Mouse (Mus musculus) embryonic facial prominence, embryonic 10.5 days (tissue): ENCODE results near the gene Myo10. TPM values are rescaled to one million over a fixed set of nuclear protein-coding genes. Genes with fewer than 3 reads are reported as not detected.

Source experiments
- DNase-seq: peaks from one replicate; pipeline ENCODE4 v3.0.0-alpha.2; 2017; ENCODE audit warnings: low spot score
- H3K27ac ChIP-seq: fragments of 300-500 bp; sonication (generic); replicated peaks from 2 replicates; pipeline ENCODE4 v1.5.1; 2016; ENCODE audit warnings: mild to moderate bottlenecking
- H3K27me3 ChIP-seq: fragments of 300-500 bp; sonication (generic); replicated peaks from 2 replicates; pipeline ENCODE4 v1.6.1; 2016; ENCODE audit warnings: low read depth, mild to moderate bottlenecking; ENCODE audit not compliant: poor library complexity, severe bottlenecking
- H3K36me3 ChIP-seq: fragments of 300-500 bp; sonication (generic); replicated peaks from 2 replicates; pipeline ENCODE4 v1.6.1; 2016; ENCODE audit warnings: mild to moderate bottlenecking, moderate library complexity
- H3K4me1 ChIP-seq: fragments of 300-500 bp; sonication (generic); 2 replicates; pipeline ENCODE4 v1.6.1; 2016
- H3K4me3 ChIP-seq: fragments of 300-500 bp; sonication (generic); 2 replicates; pipeline ENCODE4 v1.5.1; 2016; ENCODE audit warnings: mild to moderate bottlenecking, moderate library complexity
- H3K9me3 ChIP-seq: fragments of 300-500 bp; sonication (generic); 2 replicates; pipeline ENCODE4 v1.6.1; 2016; ENCODE audit warnings: mild to moderate bottlenecking
- WGBS: fragments of 180-500 bp; shearing (Covaris S2); methylation state at CpG from one replicate; pipeline ENCODE4 v1.1.7; 2016; 5-methylcytosine and 5-hydroxymethylcytosine counted together
- polyA plus RNA-seq: library from polyadenylated mRNA; unstranded; fragments of >200 nt; fragmentation: Nextera tagmentation; extraction: Ambion mirVana; gene quantifications from 2 replicates; pipeline ENCODE4 v1.2.1, GENCODE M21; 2016

The Myo10 gene
- polyA plus RNA-seq, 1 experiment from 2014 or later = 44.2 TPM

DNA sequence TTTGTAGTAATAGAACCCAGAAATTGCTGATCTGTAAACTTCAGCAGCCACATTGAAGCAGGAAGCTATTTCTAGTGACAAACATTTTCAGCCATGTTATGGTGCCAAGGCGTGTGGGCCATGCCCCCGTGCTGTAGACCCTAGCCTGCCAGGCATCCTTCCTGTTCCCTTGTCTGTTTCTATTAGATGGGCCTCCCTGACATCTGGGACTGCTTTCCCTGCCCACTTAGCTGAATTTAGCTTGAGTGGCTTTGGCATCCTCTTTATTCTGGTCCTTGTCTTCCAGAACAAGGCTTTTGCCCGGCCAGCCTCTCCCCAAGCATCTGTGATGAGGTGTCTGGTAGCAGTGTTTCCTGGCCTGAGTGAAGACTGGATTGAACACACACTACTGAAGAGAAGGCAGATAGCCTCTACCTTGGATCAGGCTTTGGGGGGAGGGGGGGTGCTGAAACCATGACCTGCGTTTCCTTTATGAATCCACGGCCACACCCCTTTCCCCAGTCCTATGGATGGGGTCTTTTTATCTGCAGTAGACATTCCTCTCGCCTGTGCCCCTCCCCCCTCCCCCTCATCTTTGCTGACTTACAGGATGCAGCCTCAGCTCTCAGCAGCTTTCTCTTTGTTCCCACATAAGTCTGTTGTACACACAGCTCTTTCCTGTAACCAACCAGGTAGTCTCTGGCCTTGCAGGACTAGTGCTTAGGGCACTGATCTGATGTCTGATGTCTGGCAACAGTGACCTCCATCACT, 51.1 kb downstream of the Myo10 start:
- Histone ChIP-seq H3K4me1 (peaks cover 90% of the 10 kb centered on the region), H3K27ac (peak overlapping the region; percentile 63), H3K36me3 (peaks cover 12% of the 10 kb centered on the region), H3K4me3 (no peak overlapping the region), H3K9me3 (no peaks in the 10 kb centered on the region), H3K27me3 (peaks cover 3% of the 10 kb centered on the region; the same call in 1 of the 2 replicates)
- 27% methylated on average over 6 of the region's 6 CpGs for WGBS
- peak; percentile 42 for DNase-seq

DNA sequence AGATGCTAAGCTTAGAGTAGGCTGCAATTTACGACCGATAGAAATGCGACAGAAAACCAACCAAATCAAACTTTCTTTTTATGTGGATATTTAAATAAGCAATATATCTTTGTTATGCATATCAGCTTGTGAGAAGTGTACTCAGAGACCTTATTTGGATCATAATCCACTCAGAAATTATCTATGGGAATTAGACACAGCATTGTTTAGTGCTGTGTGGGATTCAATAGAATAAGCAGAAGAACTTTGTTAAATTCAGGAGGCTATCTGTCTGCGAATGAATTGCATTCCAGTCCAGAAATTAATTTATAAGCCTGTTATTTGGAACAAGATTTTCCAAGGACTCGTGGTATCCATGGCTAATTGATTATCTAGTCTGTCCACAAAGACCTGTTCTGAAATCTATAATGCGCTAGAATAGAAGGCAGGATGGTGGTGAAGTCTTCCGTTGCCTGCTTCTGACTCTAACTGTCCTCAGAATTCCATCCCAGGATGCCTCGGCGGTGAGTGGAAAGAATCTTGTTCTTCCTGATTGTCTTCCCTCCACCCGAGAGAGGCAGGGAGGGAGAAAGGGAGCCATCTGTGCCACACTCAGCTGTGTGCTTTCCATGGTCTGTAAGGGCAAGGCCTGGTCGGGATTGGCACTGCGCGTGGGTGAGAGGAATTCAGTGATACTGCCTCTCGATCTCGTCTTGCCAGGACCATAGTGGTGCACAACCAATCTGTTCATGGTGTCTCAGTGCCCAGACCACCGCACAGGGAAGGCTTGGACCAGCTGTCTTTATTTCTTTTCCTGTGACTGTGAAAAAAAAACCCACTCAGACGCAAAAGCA, 52.0 kb downstream of the Myo10 start:
- Histone ChIP-seq H3K36me3 (peaks cover 12% of the 10 kb centered on the region), H3K4me1 (peaks cover 90% of the 10 kb centered on the region), H3K9me3 (no peaks in the 10 kb centered on the region), H3K27me3 (no peaks in the 10 kb centered on the region; the same call in 1 of the 2 replicates), H3K4me3 (no peak overlapping the region), H3K27ac (peak overlapping the region; percentile 63)
- 87% methylated on average over 17 of the region's 17 CpGs for WGBS
- no peak for DNase-seq

DNA sequence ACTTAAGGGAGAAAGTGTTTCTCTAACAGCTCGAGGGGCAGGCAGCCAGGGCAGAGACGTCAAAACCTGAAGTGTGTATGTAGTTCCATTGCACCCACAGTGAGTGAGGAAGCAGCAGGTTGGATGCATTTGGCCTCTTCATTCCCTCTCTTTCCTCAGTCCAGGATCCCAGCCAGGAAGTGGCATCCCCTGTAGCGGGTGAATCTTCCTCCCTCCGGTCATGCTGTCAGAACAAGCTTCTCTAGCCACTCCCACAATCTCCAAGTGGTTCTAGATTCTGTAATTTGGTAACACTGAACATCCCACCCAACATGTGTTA, 52.6 kb downstream of the Myo10 start:
- Histone ChIP-seq H3K36me3 (peaks cover 12% of the 10 kb centered on the region), H3K4me1 (peaks cover 90% of the 10 kb centered on the region), H3K4me3 (no peak overlapping the region), H3K27ac (no peak overlapping the region; the same call in 1 of the 2 replicates), H3K9me3 (no peaks in the 10 kb centered on the region), H3K27me3 (no peaks in the 10 kb centered on the region; the same call in 1 of the 2 replicates)
- WGBS = 91% methylated on average over 4 of the region's 4 CpGs
- DNase-seq = no peak

DNA sequence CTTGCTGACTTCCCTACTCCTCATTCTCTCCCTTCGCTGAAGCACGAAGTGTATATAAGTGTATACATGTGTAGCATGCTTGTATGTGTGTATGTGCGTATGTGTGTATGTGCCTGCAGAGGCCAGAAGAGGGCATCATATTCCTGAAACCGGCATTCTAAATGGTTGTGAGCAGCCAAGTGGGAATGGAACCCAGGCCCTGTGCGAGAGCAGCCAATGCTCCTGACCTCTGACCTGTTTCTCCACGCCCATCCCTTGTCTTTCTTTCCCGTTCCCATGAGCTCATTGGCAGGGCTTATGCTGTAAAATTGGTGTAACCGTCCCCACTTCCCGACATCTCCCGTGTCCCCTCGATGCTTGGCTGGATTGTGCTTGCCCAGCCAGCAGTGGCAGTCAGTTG, 53.0 kb downstream of the Myo10 start:
- Histone ChIP-seq H3K36me3 (peaks cover 12% of the 10 kb centered on the region), H3K9me3 (no peaks in the 10 kb centered on the region), H3K27ac (0 out of 2 replicates have a peak overlapping the region, but pooled peaks have one; percentile 27), H3K4me1 (peaks cover 90% of the 10 kb centered on the region), H3K4me3 (no peak overlapping the region), H3K27me3 (no peaks in the 10 kb centered on the region; the same call in 1 of the 2 replicates)
- 91% methylated on average over 11 of the region's 11 CpGs for WGBS
- DNase-seq = no peak

DNA sequence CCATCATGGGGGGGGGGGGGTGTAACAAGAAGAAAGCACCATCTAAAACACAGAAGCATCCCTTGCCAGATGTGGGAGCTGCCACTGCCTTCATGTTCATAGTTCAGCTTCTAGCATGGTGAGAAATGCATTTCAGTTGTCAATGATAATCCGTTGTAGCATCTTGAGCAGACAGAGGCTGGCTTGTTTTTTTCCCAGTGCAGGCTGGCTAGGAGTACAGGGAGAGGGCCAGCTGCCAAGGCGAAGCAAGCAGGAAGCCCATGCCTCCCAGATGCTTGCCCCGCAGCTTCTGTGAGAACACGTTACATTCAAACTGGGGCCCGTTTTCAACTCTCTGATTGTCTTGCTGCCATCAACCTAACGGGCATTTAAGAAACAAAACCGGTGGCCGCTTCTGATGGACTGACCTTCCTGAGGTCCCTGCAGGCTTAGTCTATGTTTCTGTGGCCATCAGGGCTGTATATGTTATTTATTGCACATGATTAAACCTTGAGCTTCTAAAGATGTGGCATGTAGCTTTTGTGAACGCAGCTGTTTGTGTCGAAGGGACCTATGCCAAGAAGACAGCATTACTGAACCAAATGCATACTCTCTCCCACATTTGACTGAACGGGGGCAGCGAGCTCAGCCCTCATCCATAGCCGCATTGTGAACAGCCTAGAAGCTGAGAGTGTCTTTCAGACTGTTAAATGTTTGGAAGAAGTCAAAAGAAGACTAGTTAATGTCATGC, 53.9 kb downstream of the Myo10 start:
- peaks cover 12% of the 10 kb centered on the region for H3K36me3 ChIP-seq
- no peak for DNase-seq
- H3K4me3 ChIP-seq = no peak overlapping the region
- H3K9me3 ChIP-seq = no peaks in the 10 kb centered on the region
- 78% methylated on average over 13 of the region's 13 CpGs for WGBS
- no peaks in the 10 kb centered on the region; the same call in 1 of the 2 replicates for H3K27me3 ChIP-seq
- H3K4me1 ChIP-seq = peaks cover 91% of the 10 kb centered on the region
- peak overlapping the region; percentile 27 for H3K27ac ChIP-seq

DNA sequence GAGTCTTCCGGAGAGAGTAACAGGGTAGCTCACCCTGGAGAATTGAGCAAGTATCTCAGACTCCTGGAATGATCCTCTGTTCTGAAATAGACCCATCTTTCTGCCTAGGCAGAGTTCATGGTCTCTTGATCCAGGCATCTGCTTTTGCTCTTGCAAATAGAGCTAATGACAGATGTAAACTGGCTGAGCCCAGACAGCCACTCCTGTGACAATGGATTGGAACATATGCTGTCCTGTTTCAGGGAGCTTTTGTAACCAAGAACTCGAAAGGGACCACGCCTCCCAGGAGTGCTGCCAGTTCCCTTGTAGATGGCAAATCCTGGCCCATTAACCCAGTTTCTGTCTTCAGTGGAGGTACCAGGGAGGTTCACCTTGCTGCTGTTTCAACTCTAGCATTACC, 56.8 kb downstream of the Myo10 start:
- Histone ChIP-seq H3K27me3 (no peaks in the 10 kb centered on the region; the same call in 1 of the 2 replicates), H3K4me1 (peaks cover 82% of the 10 kb centered on the region)

DNA sequence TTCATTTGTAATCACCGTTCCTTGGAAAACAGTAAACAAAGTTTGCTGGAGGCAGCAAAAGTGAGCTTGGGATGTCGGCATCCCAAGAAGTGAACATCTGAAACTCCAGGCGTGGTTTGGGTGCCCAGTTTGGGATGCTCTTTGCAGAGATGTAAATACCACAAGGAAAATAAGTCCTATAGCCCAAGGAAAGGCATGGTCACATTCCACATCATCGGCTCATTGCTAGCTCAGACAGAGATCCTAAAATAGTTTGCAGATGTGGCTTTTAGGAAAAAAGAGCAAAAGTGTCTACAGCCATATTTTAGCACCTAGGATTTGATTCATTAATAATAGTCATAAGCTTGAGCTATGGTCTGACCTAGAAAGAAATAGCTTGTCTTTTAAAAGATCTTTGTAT, 57.3 kb downstream of the Myo10 start:
- no peak overlapping the region for H3K4me3 ChIP-seq
- H3K36me3 ChIP-seq = peaks cover 9% of the 10 kb centered on the region
- 68% methylated on average over 4 of the region's 4 CpGs for WGBS
- DNase-seq = no peak
- 0 out of 2 replicates have a peak overlapping the region, but pooled peaks have one; percentile 63 for H3K27ac ChIP-seq
- no peaks in the 10 kb centered on the region; the same call in 1 of the 2 replicates for H3K27me3 ChIP-seq
- H3K4me1 ChIP-seq = peaks cover 78% of the 10 kb centered on the region
- no peaks in the 10 kb centered on the region for H3K9me3 ChIP-seq

More for the DNA sequence above, 56.8 kb downstream of the Myo10 start:
- WGBS = 48% methylated on average over 3 of the region's 3 CpGs
- no peaks in the 10 kb centered on the region for H3K9me3 ChIP-seq
- DNase-seq = peak; percentile 40
- H3K4me3 ChIP-seq = no peak overlapping the region
- H3K36me3 ChIP-seq = peaks cover 12% of the 10 kb centered on the region
- 0 out of 2 replicates have a peak overlapping the region, but pooled peaks have one; percentile 1 for H3K27ac ChIP-seq

DNA sequence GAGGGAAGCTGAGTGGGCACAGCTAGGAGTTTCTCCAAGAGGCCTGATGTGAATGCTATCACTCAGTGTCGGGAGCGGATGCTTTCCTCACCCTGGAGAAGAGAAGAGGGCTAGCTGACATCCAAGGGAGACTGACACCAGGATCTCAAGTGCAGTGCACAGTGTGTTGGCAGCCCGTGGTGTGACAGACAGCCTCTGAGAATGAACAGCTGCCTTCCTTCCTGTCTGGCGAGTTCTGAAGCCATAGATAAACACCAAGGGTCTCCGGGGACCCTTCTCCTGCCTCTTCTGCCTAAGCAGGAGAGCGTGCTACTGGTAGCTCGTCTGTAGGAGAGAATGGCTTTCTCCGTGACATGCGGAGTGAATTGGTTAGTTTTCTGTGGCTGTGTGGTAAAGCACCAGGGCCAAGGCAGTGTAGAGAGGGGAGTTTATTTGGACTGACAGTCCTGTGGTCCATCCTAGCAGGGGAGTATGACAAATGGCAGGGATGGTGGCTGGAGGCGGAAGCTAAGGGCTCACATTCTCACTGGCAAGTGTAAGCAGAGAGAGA, 58.0 kb downstream of the Myo10 start:
- H3K4me3 ChIP-seq = 0 out of 2 replicates have a peak overlapping the region, but pooled peaks have one; percentile 18
- H3K27me3 ChIP-seq = no peaks in the 10 kb centered on the region; the same call in 1 of the 2 replicates
- peaks cover 2% of the 10 kb centered on the region for H3K36me3 ChIP-seq
- no peaks in the 10 kb centered on the region for H3K9me3 ChIP-seq
- H3K4me1 ChIP-seq = peaks cover 70% of the 10 kb centered on the region
- peak overlapping the region; percentile 63 for H3K27ac ChIP-seq
- peak; percentile 37 for DNase-seq
- 39% methylated on average over 10 of the region's 10 CpGs for WGBS

DNA sequence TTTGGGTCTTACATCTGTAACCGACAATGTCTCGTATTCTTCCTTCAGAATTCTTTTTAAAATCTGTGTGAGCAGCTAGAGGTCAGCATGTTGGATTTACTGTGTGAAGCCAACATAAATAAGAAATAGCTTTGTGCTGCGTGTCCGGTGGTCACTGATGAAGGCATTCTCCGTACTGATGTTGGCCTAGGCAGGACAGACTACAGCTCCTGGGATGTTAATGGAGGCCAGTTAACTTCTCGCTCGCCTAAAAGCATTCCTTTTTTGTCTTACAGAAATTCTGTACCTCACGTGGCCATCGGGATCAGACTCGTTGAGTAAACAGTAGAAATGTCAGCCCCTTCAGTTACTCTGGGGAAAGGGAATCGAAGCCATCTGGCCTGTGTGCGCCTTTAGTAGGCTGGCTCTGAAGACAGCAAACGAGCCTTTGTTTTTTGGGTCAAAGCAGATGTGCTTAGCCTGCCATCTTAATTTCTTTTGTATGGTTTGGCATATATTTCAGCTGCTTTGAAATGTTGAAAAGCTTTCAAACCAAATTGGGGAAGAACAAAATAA, 60.7 kb downstream of the Myo10 start:
- Histone ChIP-seq H3K4me3 (no peak overlapping the region), H3K27ac (peak overlapping the region; percentile 79), H3K4me1 (peaks cover 45% of the 10 kb centered on the region), H3K9me3 (no peaks in the 10 kb centered on the region), H3K36me3 (0 out of 2 replicates have a peak, but pooled peaks cover 3% of the 10 kb centered on the region), H3K27me3 (no peaks in the 10 kb centered on the region)
- peak; percentile 64 for DNase-seq
- WGBS = 38% methylated on average over 13 of the region's 13 CpGs

DNA sequence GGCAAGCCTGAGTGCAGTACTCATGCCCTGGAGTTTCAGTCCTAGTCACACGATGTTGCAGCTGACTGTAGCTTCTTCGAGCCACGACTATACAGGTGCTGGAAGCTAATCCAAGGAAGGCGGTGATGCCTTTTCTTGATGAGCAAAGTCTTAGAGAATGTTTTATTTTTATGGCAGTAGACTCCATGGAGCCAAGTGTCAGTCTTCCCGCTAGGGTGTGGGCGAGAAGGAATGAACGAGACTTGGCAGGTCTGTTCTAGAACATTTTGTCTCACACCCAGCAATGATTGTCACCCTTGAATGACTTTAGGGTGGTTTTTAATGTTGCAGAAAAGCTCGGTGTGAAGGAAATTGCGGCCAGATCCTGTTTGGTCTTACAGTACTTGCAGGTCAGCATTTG, 62.9 kb downstream of the Myo10 start:
- Histone ChIP-seq H3K27ac (no peak overlapping the region), H3K4me1 (peaks cover 43% of the 10 kb centered on the region), H3K36me3 (0 out of 2 replicates have a peak, but pooled peaks cover 3% of the 10 kb centered on the region), H3K4me3 (no peak overlapping the region), H3K27me3 (no peaks in the 10 kb centered on the region), H3K9me3 (no peaks in the 10 kb centered on the region)
- no peak for DNase-seq
- whole genome bisulfite sequencing = 90% methylated on average over 9 of the region's 9 CpGs

DNA sequence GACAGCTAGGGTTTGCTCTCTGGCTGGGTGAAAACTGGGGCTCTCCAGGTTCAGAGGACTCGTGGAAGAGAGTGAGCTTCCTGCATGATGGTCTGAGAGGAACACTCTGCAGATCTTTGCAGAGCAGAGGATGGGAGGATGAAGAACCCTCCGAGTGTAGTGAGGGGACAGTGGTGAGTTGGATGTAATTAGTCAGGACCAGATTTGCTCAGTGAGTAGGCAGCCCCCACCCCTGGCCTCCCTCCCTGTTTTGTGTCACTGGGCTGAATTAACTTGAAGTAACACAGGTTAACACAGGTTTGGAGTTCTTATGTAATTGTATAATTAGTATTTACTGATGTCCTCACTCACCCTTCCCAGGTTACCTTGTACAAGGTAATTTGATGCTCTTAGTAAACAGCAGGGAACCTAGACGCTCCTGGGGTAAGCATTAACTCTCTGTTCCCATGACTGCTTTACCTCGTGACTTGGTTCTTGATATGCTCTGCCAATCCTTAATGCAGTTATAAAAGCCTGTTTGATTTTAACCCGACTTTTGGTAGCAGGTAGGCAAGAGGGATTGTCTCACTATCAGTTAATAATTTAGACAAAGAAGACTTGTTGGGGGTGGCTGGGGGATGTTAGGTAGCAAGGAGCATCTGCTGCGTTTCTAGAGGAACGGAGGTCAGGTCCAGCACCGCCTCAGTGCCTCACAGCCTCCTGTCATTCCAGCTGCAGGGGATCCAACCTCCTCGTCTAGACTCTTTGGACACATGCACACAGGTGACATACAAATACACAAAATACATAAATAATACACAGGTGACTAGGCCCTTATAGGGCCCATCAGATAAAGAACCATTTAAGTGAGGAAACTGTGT, 66.3 kb downstream of the Myo10 start:
- Histone ChIP-seq H3K27ac (no peak overlapping the region), H3K9me3 (no peaks in the 10 kb centered on the region), H3K4me3 (no peak overlapping the region), H3K4me1 (peaks cover 51% of the 10 kb centered on the region), H3K27me3 (no peaks in the 10 kb centered on the region), H3K36me3 (0 out of 2 replicates have a peak, but pooled peaks cover 3% of the 10 kb centered on the region)
- no peak for DNase-seq
- 50% methylated on average over 9 of the region's 9 CpGs for WGBS
